Mouse (Mus musculus) splenic B cell, adult 2 months (primary cell): ENCODE measurements around the gene Aco1.

Experiments used
- DNase-seq: peaks from one replicate; pipeline ENCODE4 v3.0.0-alpha.2; 2011; ENCODE audit warnings: low read depth, low spot score
- H3K27me3 ChIP-seq: 2 replicates; pipeline ENCODE4 v1.6.1; 2012; ENCODE audit warnings: mild to moderate bottlenecking, low read length, moderate library complexity, mixed read lengths; ENCODE audit not compliant: control insufficient read depth, poor library complexity, insufficient read depth, severe bottlenecking
- H3K36me3 ChIP-seq: 2 replicates; pipeline ENCODE4 v1.6.1; 2012; ENCODE audit warnings: mild to moderate bottlenecking, low read length, moderate library complexity, mixed read lengths; ENCODE audit not compliant: control insufficient read depth, poor library complexity, insufficient read depth, severe bottlenecking

The Aco1 gene

DNA sequence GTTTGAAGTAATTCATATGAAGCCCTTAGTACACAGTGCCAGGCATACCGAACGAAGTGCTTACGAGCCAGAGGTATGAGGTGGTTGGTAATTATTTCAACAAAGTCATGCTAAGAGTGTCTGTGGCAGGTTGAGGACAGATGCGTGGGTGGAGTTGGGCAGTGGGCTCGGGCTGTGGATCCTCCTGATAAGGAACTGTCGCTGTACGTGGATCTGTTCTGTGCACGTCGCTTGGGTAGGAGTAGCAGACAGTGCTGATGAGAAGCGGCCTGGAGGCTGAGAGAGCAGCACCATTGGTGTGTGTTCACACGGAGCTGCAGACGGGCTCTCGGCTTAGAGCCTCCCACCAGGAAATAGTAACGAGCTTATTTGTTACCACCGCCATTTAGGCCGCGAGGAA is 35.7 kb downstream of the Aco1 start:
- Histone ChIP-seq H3K27me3 (no peaks in the 10 kb centered on the region), H3K36me3 (no peaks in the 10 kb centered on the region)
- DNase-seq, result no peak

DNA sequence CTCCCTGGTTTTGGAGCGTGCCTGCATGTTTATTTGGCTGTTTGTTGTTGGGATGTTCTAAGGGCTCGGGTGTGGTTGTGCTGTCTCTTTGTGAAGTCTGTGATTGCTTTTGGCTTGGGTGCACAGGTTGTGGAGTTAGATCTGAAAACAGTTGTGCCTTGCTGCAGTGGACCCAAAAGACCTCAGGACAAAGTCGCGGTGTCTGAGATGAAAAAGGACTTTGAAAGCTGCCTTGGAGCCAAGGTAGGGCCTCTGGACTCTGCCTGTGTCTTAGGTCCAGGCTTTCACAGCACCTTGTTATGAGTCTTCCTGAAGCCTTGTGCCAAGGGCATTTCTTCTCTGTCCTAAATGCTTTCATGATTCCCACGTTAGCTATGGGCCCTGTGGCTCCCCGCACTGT is 37.2 kb downstream of the Aco1 start:
- no peak for DNase-seq
- H3K27me3 ChIP-seq, result no peaks in the 10 kb centered on the region
- H3K36me3 ChIP-seq, result no peaks in the 10 kb centered on the region

DNA sequence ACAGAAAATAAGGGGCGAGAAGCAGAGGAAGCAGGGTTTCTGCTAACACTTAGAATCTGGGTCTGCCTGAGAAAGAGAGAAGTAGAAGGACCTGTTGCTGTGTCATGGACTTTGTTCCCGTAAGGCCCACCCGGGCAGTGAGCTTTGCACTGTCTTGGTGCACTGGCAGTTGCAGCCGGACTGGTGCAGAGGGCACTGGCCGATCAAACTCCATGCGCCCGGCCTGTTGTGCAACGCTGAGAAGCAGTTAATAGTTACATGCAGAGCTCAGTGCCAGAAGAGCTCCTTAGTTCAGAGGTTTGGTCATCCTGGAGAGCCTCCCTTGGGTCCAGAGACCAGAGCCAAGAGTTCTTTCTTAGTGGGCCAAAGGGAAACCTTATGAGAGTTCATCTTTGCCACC is 38.8 kb downstream of the Aco1 start:
- no peaks in the 10 kb centered on the region for H3K36me3 ChIP-seq
- no peak for DNase-seq
- H3K27me3 ChIP-seq, result no peaks in the 10 kb centered on the region

DNA sequence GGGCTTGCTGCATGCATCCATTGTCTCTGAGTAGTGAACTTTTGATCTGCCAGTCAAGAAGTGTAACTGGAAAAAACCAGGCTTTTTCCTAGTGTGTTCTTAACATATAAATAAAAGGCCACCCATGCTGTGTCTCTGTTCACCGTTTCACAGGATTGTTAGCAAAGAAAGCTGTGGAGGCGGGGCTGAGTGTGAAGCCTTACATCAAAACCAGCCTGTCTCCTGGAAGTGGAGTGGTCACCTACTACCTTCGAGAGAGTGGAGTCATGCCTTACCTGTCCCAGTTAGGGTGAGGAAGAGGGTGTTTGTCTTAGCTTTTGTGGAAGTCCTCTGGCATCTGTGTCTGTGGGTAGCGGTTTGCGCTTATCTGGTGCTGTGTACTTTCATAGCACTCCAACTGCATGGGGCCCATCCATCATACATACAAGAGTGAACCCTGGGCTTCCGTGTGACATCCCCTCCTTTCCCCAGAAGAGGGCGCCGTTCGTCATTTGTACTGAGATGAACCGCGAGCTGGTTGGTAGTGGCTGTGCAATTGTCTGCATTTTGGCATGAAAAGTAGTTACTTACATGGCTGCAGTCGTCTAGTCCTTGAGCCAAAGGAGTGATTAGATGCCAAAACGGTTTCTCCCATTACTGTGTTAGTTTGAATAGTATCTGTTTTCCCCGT is 39.9 kb downstream of the Aco1 start:
- DNase-seq, result peak; percentile 75
- H3K36me3 ChIP-seq, result no peaks in the 10 kb centered on the region
- H3K27me3 ChIP-seq, result no peaks in the 10 kb centered on the region

DNA sequence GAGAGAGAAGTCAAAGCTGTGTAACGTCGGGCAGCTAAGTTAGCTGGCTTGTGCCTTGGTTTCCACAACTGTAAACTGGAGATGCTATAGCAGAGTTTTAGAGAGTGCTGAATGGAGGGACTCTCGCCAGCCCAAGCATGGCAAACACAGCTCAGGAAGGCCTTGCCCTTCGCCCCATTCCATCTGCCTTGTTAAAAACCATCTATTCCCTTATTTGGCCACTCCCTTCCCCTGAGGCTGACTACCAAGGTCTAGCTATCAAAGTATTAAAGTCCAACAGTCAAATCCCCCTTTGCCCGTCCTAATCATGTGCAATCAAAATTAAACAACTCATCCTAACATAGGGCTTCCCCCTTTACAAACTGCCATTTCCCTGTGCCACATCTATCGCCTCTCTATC is 40.9 kb downstream of the Aco1 start:
- DNase-seq, result no peak
- Histone ChIP-seq H3K27me3 (no peaks in the 10 kb centered on the region), H3K36me3 (no peaks in the 10 kb centered on the region)

DNA sequence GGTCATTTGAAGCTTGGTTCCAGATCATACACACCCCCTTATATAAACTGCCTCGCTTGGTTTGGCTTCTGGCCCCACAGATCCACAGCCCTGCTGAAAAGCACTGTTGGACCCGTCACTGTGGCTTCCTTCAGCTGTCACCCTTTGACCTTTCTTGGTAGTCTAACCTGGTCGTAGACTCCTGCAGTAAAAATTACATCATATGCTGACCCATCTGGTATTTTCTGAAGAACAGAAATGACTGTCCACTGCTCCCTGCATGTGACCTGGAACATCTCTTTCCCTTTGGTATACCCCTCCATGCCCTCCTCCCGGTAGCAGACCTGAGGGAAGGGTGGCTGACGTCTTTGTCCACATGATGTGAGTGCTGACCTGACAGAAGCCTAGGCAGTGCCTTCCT is 41.6 kb downstream of the Aco1 start:
- no peak for DNase-seq
- H3K27me3 ChIP-seq, result no peaks in the 10 kb centered on the region
- H3K36me3 ChIP-seq, result peaks cover 2% of the 10 kb centered on the region; the same call in 1 of the 2 replicates

DNA sequence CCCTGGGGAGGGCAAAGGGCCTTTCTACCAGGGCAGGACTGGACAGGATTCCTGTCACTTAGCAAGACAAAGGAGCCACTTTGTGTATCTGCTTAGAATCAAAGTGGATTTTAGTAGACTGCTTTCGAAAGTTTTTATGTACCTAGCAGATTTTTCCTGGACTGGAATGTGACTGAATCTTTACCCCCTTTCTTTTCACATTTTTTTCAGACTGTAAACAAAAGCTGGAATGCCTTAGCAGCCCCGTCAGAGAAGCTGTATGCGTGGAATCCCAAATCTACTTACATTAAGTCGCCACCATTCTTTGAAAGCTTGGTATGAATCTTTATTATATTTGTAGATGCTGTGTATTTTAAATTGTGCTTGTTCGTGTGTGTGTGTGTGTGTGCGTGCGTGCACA is 45.1 kb downstream of the Aco1 start:
- no peak for DNase-seq
- peaks cover 2% of the 10 kb centered on the region for H3K36me3 ChIP-seq
- H3K27me3 ChIP-seq, result no peaks in the 10 kb centered on the region

DNA sequence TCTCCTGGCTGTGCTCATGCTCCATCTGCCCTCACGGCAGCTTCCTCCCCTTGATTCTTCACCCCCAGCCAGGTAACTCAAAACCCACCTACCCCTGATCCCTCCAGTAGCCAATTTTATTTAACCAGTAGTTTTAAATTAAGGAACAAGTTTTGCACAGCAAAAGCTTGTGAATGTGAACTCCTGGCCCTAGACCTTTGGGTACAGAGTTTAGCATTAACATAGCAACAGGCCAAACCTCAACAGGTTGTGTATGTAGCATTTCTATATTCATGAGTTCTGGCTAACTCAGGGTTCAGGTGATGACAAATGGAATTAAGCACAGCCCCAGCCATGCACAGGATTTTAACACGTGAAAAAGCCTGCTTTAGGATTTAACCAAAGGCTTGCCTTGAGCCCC is 49.4 kb downstream of the Aco1 start:
- Histone ChIP-seq H3K36me3 (peaks cover 2% of the 10 kb centered on the region), H3K27me3 (no peaks in the 10 kb centered on the region)
- no peak for DNase-seq

DNA sequence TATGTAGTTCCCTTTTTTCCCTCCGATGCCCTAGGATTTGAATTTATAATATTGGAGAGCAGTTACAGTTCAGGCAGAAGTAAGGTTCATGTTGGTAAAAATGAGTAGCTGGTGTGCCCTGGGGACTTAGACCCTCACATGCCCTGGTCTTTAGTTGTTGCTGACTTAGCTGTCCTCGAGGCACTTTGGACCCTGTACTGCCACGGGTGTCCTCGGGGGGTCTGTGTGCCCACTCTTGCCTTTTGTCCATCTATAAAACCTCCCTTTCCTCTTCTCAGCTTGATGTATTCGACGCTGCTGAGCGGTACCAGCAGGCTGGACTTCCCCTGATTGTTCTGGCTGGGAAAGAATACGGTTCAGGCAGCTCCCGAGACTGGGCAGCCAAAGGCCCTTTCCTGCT is 50.6 kb downstream of the Aco1 start:
- peaks cover 2% of the 10 kb centered on the region for H3K36me3 ChIP-seq
- no peak for DNase-seq

DNA sequence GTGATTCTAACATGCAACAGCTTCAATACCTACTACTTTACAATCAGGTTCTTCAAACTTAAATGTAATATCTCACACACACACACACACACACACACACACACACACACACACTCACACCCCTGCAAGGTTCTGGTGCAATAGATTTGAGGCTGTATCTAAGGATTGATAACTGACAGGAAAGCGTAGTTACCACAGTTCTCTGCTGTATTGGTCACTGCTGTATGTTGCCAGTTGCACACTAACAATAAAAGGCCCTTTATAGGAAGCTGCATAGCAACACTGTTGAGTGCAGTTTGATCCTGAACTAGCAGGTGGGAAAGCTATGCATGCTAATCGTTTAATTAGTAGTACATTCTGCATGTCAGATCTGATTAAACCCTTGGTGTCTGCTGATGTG is 52.5 kb downstream of the Aco1 start:
- Histone ChIP-seq H3K27me3 (no peaks in the 10 kb centered on the region), H3K36me3 (no peaks in the 10 kb centered on the region; the same call in 1 of the 2 replicates)
- no peak for DNase-seq

More for the DNA sequence above, 50.6 kb downstream of the Aco1 start:
- no peaks in the 10 kb centered on the region for H3K27me3 ChIP-seq

DNA sequence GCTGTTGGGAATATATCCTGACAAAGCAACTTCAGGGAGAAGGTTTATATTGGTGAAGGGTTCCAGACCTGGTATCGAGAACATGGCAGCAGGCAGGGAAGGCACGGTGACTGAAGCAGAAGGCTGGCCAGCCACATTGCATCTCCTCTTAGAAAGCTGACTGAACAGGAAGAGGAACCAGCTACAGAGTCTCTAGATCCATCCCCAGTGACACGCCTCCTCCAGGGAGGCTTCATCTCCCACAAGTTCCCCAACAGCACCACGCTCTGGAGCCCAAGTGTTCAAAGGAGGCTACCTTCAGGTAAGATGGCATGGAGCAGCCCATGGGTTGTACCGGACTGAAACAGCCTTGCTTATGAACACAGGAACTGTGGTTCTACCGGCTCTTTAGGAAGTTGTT is 59.3 kb downstream of the Aco1 start:
- H3K27me3 ChIP-seq, result no peaks in the 10 kb centered on the region
- peak; percentile 1 for DNase-seq

DNA sequence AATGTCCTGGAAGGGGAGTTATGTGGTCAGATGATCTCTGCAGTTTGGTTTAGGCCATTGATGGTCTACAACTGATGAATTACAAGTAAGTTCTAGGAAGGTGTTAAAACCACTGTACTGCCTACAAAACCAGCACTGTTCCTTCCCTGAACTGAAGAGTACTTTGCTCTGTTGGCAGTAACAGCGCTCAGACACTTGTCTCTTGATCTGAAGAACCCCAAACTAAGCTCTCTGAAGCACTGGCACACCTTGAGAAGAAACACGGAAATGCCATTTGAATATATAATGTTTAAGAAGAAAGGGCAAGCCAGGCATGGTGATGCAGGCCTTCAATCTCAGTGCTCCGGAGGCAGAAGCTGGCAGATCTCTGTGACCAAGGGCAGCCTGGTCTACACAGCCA is 61.5 kb downstream of the Aco1 start:
- peaks cover 6% of the 10 kb centered on the region for H3K36me3 ChIP-seq
- no peak for DNase-seq
- H3K27me3 ChIP-seq, result no peaks in the 10 kb centered on the region

More for the DNA sequence above, 59.3 kb downstream of the Aco1 start:
- H3K36me3 ChIP-seq, result peaks cover 6% of the 10 kb centered on the region

DNA sequence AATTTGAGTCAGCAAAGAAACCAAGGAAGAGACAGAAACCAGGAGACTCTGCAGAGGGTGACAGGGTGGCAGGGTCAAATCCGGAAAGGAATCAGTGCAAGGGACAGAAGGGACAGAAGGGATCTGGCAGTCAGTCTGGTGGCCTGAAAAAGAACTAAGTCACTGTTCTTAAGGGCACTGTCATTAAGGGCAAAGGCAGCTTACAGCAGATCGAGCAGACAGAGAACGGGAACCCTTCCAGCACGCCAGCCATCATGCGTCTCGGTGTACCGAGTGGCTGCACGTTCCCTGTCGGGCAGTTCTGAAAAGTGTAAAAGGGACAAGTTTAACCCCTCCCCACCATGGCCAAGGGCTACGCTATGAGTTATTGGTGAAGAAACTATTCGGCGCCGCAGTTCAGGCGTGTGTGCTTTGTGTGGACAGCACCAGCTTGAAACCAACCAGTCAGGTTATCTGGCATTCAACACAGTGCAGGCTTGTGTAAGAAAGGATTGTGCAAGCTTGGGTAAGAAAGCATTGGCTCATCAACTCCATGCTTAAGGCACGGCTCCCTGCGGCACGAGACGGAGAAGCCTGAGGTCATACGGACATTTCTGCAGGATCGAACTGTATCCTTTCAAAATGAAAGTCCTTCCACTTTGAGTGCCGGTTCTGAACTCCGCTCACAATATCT is 62.5 kb downstream of the Aco1 start:
- Histone ChIP-seq H3K27me3 (no peaks in the 10 kb centered on the region), H3K36me3 (peaks cover 12% of the 10 kb centered on the region)
- DNase-seq, result no peak

DNA sequence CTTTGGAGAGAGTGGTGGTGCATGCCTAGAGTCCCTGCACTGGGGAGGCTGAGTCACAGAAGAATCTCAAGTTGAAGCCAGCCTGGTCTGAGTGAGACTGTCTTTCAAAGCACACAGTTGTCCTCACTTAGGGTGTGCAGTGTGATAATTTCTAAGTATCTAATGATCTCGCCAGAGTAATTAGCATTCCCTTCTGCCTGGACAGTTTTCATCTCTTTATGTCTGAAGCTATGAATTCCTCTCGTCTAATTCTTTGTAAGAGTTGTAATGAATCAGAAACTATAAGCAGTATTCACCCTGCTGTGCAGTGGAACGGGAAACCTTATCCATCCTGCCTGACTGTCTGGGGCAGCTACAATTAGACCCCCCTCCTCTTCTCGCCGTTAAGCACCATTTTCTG is 64.8 kb downstream of the Aco1 start:
- no peak for DNase-seq
- H3K36me3 ChIP-seq, result peaks cover 16% of the 10 kb centered on the region
- H3K27me3 ChIP-seq, result no peaks in the 10 kb centered on the region

DNA sequence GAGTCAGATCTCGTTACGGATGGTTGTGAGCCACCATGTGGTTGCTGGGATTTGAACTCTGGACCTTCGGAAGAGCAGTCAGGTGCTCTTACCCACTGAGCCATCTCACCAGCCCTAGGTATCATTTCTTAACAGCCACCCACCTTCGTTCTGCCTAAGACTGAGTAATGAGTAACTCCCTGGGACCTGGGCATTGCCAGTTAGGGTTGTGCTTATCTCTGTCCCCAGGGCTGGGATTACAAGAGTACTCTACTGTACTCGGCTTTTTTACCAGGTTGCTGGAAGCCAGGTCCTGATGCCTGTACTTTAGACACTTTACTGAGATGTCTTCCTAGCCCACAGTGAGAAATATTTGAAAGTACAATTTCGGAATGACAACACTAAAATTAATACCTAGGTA is 69.3 kb downstream of the Aco1 start:
- DNase-seq, result no peak
- no peaks in the 10 kb centered on the region for H3K27me3 ChIP-seq
- H3K36me3 ChIP-seq, result peaks cover 22% of the 10 kb centered on the region

DNA sequence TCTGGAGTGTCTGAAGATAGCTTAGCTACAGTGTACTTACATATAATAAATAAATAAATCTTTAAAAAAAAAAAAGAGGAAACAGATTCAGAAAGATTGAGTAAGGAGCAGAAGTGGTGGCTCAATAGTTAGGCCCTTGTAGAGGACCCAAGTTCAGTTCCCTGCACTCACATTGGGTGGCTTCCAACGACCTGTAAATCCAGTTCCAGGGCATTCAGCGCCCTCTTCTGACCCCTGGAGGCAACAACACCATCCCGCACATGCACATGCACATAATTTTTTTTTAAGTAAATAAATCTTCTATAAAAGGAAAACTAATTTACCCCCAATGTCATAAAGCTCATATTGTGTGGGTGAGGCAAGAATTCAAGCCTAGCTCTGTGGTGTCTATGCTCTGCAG is 75.0 kb downstream of the Aco1 start:
- Histone ChIP-seq H3K27me3 (no peaks in the 10 kb centered on the region), H3K36me3 (peaks cover 29% of the 10 kb centered on the region)
- peak; percentile 36 for DNase-seq
